Mouse (Mus musculus): ENCODE data around the gene Cit.

GRCm38 (mm10) chr5:115961809-115962208, 116.7 kb downstream of the Cit start:
- TF ChIP-seq CTCF (IDR thresholded peaks at IDR 0.05; ENCODE audit: low read depth, low read length) = no peak
- TF ChIP-seq TAL1 (conservative IDR thresholded peaks at IDR 0.05; ENCODE audit: low read depth, low read length) = no peak

All from G1E (cell line).